Mouse (Mus musculus) liver, embryonic 14.5 days (tissue): ENCODE results near the gene Klhl26.

Source experiments
- CTCF ChIP-seq: IDR thresholded peaks from 2 replicates; pipeline ENCODE4 v1.5.1; 2016; ENCODE audit warnings: antibody characterized with exemption, low read depth, control low read depth
- EP300 ChIP-seq: IDR thresholded peaks from 2 replicates; pipeline ENCODE4 v1.6.1; 2016; ENCODE audit warnings: antibody characterized with exemption, low read depth

DNA sequence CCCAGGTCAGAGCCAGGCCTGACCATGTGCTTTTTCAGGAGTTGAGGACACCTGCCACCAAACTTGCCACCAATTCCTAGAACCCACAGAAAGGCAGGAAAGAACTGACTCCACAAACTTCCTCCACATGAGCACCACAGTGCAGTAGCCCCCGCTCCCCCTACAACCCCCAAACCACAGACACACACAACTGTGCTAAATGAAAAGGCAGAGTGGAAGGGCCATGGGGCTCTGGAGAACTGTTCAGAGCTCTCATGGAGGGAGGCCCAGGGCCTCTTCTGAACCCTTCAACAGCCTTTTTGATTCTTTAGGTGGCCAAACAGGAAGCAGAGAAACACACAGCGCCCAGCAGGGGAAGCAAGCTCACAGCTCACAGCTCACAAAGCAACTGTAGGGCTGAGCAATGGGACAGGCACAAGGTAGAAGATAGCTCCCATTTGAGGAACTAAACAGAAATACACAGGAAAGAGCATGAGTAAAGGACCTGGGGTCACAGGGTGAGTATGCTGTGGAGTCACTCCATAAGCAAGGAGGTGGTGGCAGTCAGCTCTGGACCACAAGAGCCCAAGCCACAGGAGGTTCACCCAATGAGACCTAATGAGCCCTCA lies 50.4 kb downstream of the Klhl26 start:
- TF ChIP-seq CTCF = no peak
- no peak for TF ChIP-seq EP300
